Mouse (Mus musculus): Measurements from ENCODE around the gene Cdh13. TPM values are rescaled to one million over a fixed set of nuclear protein-coding genes. Genes with fewer than 3 reads are reported as not detected.
"Not testable (repeated sequence)": the region's sequence is repeated elsewhere in the genome, so short reads cannot be mapped to it uniquely, and the experiment has no call there.

The Cdh13 gene
- total RNA-seq, 2 experiments from 2014 or later: 5.9 to 12.6 TPM

- not testable (repeated sequence) for DNase-seq (ENCODE audit: low spot score in 2 of 2)
Measured at GRCm38 (mm10) chr8:118777507-118777906, 494.0 kb downstream of the Cdh13 start.

GRCm38 (mm10) chr8:118778374-118778773, 494.8 kb downstream of the Cdh13 start:
- DNase-seq (ENCODE audit: low spot score in 2 of 2): no peak

DNA sequence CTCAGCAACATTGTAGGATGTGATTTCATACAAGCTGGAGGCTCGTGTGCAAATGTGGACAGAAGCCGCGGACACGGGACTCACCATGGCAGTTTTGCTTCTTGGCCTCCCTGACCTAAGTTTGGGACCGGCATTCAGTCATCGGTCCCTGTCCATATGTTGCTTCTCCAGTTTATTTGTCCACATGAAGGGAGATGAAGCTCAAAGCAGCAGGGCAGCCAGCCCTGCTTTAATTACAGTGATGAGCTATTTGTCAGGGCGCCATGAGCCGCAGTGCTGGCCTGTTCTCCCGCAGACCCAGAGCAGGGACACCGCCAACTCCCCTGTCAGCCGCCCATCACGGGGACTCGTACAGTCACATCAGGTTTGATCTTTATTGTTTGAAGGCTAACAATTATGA, 502.1 kb downstream of the Cdh13 start:
- no peak for DNase-seq (ENCODE audit: low spot score in 2 of 2)

DNA sequence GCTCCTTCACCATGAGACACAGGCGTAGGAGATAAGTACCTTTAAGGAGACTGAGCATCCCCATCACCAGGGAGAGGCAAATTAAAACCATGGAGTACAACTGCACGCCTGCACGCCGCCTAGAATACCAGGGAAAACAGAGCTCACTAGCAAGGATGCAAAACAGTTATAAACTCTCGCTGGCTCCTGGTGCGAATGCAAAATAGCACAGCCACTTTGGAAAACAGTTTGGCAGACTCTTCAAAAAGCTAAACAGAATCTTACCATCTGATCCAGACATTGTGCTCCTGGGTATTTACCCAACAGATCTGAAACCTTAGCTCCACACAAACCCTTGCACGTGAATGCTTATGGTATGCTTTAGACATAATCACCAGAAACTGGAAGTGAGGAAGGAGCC, 506.1 kb downstream of the Cdh13 start:
- no peak for DNase-seq (ENCODE audit: low spot score in 2 of 2)

DNA sequence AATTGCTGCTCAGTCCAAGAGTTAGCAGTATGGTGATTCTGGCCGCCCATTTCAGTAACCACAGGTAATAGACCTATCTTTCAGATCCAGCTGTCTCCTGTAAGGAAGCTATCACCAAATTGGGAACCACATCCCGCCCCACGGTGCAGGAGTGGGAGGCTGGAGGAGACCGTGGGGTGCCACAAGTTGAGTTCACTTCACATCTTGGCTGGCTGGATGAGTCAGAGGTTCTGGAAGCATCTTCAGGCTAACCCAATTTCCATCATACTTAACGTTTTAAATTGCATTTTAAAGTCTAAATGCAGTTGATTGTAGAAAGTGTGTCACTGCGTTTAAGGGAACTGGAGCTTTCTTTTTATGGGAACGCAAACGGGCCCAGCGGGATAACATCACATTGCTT, 511.4 kb downstream of the Cdh13 start:
- DNase-seq (ENCODE audit: low spot score in 2 of 2): no peak

GRCm38 (mm10) chr8:118796491-118796890, 513.0 kb downstream of the Cdh13 start:
- no peak for DNase-seq (ENCODE audit: low spot score in 2 of 2)

- DNase-seq (ENCODE audit: low spot score in 2 of 2): no peak
Measured at GRCm38 (mm10) chr8:118797127-118797526, 513.6 kb downstream of the Cdh13 start.

- DNase-seq (ENCODE audit: low spot score in 2 of 2): no peak
Measured at GRCm38 (mm10) chr8:118803168-118803567, 519.6 kb downstream of the Cdh13 start.

- no peak for DNase-seq (ENCODE audit: low spot score in 2 of 2)
Measured at GRCm38 (mm10) chr8:118809660-118810059, 526.1 kb downstream of the Cdh13 start.

DNA sequence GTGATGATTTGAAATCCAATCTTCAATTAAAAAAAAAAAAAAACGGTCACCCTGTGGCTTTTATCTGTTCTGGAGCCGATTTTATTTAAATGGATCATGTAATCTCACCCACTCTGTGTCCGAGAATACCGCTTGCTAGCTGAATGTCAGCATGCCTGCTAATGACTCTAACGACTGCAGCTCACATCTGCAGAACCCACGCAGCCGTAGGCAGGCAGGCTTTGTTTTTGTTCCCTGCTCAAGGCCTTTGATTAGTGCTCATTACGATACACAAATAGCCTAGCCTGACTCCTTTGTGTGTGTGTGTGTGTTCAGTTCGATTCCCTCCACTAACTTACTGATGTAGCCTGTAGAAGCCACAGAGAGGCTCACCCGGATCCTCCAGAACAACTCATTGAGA, 531.5 kb downstream of the Cdh13 start:
- no peak for DNase-seq (ENCODE audit: low spot score in 2 of 2)

- no peak for DNase-seq (ENCODE audit: low spot score in 2 of 2)
Measured at GRCm38 (mm10) chr8:118826761-118827160, 543.2 kb downstream of the Cdh13 start.

GRCm38 (mm10) chr8:118827726-118828125, 544.2 kb downstream of the Cdh13 start:
- DNase-seq (ENCODE audit: low spot score in 2 of 2): no peak

DNA sequence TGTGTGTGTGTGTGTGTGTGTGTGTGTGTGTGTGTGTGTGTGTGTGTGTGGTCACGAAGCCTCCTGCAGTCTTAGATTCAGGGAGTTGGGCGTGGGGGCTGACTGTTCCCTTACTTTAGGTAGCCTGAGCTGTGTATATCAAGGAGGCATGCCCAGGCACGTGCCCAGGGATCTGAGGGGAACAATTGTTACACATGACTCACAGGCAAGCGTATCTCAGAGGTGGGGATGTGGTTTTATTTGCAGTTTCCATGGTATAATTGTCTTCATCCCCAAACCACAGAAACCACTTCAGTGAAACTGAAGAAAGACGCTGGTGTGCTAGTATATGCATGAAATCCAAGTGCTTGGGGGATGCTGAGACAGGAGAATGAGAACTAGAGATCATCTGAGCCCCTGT, 546.8 kb downstream of the Cdh13 start:
- DNase-seq (ENCODE audit: low spot score in 2 of 2): no peak

GRCm38 (mm10) chr8:118831026-118831425, 547.5 kb downstream of the Cdh13 start:
- DNase-seq (ENCODE audit: low spot score in 2 of 2): no peak

GRCm38 (mm10) chr8:118838801-118839200, 555.3 kb downstream of the Cdh13 start:
- no peak for DNase-seq (ENCODE audit: low spot score in 2 of 2)

DNA sequence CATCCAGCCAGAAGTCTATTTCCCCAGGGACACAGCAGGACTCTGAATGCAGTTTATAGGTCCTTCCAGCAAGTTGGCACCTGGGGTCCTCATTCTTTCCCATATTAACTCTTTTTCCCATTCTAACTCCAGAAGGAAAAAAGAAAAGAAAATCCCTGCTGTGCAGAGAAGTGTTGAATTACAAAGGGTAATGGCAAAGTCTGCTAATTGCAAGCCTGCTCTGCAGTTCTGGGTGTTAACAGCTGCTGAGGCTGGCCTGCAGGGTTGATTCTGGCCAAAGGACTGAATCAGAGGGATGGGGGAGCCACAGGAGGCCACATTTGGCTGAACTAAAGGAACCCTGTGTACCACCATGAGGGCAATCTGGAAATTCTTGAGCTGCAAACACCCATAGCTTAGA, 562.2 kb downstream of the Cdh13 start:
- no peak for DNase-seq (ENCODE audit: low spot score in 2 of 2)

- no peak for DNase-seq (ENCODE audit: low spot score in 2 of 2)
Measured at GRCm38 (mm10) chr8:118848021-118848420, 564.5 kb downstream of the Cdh13 start.

DNA sequence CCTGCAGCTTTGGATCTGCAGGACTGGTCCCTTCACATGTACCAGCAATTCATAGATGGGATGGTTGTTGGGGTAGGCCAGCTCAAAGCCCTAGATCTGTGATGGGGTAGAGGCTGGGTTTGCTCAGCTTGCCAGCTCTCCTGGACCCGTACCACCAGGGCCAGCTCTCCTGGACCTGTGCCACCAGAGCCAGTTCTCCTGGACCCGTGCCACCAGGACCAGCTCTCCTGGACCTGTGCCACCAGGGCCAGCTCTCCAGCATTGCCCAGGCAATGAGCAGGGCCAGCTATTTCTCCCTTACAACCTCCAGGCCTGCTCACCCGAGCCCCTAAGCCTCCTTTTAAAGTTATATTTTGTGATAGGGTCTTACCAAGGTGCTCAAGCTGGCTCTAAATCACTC, 566.0 kb downstream of the Cdh13 start:
- DNase-seq (ENCODE audit: low spot score in 2 of 2): peak in 1 of 2 experiments; percentile 5

DNA sequence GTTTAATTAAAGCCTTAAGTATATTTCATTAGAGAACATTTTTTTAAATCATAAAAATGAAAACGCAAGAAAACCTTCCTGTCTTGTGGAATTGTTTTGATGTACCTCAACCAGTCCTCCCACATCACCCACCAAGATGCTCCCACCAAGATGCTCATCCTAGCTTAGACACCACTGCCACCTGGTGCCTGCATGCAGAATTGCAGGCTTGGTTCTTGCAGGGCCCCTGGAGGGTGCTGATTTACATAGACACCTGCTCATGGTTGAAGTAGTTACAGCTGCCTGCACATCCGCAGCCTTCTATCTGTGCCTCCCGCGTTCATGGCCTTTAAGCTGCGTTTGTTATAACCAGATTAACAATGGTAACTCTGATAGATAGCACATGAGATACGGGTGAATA, 566.8 kb downstream of the Cdh13 start:
- DNase-seq (ENCODE audit: low spot score in 2 of 2): peak; percentile 57 to 61

GRCm38 (mm10) chr8:118851361-118851760, 567.8 kb downstream of the Cdh13 start:
- no peak for DNase-seq (ENCODE audit: low spot score in 2 of 2)

DNA sequence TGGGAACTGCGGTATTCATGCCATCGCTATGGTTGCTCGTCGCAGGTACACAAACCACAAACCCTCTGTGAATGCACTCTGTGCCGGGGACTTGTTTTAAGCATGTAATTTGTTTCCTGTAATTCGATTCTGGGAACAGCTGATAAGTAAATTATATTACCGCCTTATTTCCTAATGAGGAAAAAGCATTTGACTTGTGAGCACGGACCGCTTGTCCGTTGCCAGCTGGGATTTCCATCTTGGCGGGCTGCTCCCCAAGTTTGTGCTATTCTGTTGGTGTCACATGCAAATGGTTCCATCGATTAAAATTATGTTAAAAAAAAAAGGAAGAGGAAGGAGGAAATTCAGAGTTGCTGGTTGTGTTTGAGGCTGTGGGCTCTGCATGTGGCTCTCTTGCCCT, 569.3 kb downstream of the Cdh13 start:
- no peak for DNase-seq (ENCODE audit: low spot score in 2 of 2)

DNA sequence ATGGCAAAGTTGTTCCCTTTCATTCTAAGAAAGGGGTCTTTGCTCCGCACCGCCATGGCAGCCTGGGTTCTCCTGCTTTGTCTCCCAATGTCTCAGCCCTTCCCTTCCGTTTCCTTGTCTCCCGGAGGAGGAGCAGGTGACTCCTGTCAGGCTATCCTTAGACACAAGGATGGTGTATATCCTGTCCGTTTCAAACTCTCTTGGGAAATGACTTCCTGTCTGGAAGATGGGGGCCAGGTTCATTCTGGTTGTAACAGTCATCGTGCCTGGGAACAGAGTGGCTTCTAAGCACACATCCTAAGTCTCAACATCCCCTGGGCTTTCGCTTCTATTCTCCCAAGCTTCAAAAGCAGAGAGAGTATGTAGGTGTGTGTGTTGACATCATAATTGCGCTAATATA, 571.1 kb downstream of the Cdh13 start:
- no peak for DNase-seq (ENCODE audit: low spot score in 2 of 2)

DNA sequence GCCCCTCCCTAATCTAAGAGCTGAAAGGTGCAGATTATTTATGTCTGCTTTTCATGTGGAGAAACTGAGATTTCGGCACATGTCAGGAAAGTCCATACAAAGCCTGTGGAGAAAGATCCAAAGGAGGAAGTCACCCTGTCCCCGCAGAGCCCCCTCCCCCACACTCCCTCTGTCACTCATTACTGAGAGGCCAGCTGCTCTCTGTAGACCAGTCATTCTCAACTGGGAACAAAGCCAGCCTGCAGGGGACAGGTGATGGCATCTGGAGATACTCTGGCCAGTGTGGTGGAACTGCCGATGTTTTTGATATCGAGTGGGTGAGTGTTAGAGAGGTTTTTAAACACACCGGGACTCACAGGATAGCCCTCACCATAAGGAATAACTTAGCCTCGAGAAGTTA, 582.8 kb downstream of the Cdh13 start:
- DNase-seq (ENCODE audit: low spot score in 2 of 2): no peak

DNA sequence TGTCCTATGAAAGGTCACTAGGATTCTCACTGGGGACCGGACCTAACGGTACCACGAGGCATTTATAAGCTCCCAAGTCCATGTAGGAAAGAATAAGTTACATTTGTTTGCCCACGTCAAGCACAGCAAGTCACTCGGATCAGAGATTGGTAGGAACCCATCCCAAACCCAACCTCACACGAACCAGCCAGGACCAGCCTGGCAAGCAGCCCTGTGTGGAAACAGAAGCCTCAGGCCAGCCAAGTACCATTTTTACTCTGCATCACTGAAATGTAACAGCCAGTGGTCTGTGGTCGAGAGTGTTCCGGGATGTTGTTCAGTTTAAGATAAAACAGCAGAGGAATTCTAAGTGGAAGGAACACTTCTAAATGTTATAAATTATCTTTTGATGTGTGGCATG, 587.2 kb downstream of the Cdh13 start:
- DNase-seq (ENCODE audit: low spot score in 2 of 2): no peak
